Mouse (Mus musculus) limb, embryonic 10.5 days (tissue): ENCODE measurements at regions not wholly inside any gene's neighbourhood (a gene's known extent, or its start where the extent isn't known, plus 50 kb on each side); places are given as distances from the start of the nearest gene placed in this dataset.
A peak's percentile ranks its signal among the peaks of the same experiment; 100 is the strongest.

Experiments used
- DNase-seq: peaks from one replicate; pipeline ENCODE4 v3.0.0-alpha.2; 2017; ENCODE audit warnings: low spot score
- H3K27ac ChIP-seq: fragments of 300-500 bp; sonication (generic); 2 replicates; pipeline ENCODE4 v1.5.1; 2016; ENCODE audit warnings: mild to moderate bottlenecking
- H3K27me3 ChIP-seq: fragments of 300-500 bp; sonication (generic); 2 replicates; pipeline ENCODE4 v1.6.1; 2016; ENCODE audit warnings: low read depth, mild to moderate bottlenecking; ENCODE audit not compliant: poor library complexity, severe bottlenecking
- H3K36me3 ChIP-seq: fragments of 300-500 bp; sonication (generic); 2 replicates; pipeline ENCODE4 v1.6.1; 2016; ENCODE audit warnings: mild to moderate bottlenecking, moderate library complexity
- H3K4me1 ChIP-seq: fragments of 300-500 bp; sonication (generic); 2 replicates; pipeline ENCODE4 v1.6.1; 2016
- H3K4me3 ChIP-seq: fragments of 300-500 bp; sonication (generic); 2 replicates; pipeline ENCODE4 v1.5.1; 2016; ENCODE audit warnings: mild to moderate bottlenecking, moderate library complexity
- H3K9me3 ChIP-seq: fragments of 300-500 bp; sonication (generic); replicated peaks from 2 replicates; pipeline ENCODE4 v1.6.1; 2016; ENCODE audit warnings: mild to moderate bottlenecking
- WGBS: fragments of 180-500 bp; shearing (Covaris S2); methylation state at CpG from one replicate; pipeline ENCODE4 v1.1.7; 2016; 5-methylcytosine and 5-hydroxymethylcytosine counted together

DNA sequence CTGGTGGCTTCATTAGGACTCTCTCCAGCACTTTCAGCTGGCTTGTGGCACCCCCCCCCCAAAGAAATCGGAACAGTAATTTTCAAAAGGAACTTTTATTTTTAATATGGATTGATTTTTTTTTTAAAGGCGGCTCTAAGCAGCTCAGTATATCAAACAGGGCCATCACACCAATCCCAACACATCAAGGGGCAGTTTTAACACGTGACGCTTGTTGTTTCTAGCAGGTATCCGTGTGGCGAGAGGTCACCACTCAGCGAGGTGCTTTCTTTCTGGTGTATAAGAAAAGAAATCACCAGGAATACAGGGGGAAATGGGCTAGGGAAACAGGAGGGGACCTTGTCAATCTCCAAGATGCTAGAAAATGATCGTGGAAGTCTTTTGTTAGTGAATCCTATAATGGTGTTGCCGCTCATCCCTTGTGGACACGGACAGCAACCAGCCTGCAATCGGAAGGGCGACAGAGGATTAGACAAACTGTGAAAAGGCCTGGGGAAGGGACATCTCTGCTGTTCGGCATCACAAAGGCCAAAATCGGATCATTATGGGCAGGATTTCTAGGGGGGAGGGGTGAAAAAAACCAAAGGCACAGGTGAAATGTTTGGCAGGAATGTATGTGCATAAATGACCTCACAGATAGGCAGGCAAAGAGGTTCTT, 503.7 kb upstream of the Atp11b start:
- H3K4me3 ChIP-seq = no peak overlapping the region
- H3K27me3 ChIP-seq = no peaks in the 10 kb centered on the region
- no peak overlapping the region for H3K27ac ChIP-seq
- no peak for DNase-seq
- H3K9me3 ChIP-seq = no peaks in the 10 kb centered on the region
- H3K4me1 ChIP-seq = no peaks in the 10 kb centered on the region; the same call in 1 of the 2 replicates
- WGBS = 78% methylated on average over 14 of the region's 14 CpGs
- H3K36me3 ChIP-seq = no peaks in the 10 kb centered on the region

DNA sequence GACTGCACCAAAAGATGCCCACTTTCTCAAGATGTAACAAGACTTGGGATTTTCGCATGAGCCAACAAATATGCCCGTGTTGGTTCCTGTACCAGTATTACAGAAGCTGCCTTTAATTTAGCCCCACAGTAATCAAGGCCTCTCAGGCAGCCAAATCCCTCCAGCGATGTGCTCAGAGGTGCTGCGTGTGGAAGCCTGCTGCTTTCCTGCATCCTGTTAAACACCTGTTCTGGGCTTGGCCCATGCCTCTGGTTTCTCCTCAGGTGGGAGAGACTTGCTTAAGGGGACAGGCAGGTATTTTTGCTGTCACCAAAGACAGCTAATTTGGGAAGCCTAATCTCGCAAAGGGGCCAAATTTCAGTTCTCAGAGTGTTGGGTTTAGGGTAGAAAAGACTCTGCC, 500.0 kb upstream of the Atp11b start:
- no peaks in the 10 kb centered on the region for H3K36me3 ChIP-seq
- no peaks in the 10 kb centered on the region; the same call in 1 of the 2 replicates for H3K4me1 ChIP-seq
- H3K27ac ChIP-seq = no peak overlapping the region
- no peaks in the 10 kb centered on the region for H3K9me3 ChIP-seq
- DNase-seq = no peak
- H3K27me3 ChIP-seq = no peaks in the 10 kb centered on the region
- H3K4me3 ChIP-seq = no peak overlapping the region
- 65% methylated on average over 5 of the region's 5 CpGs for WGBS

GRCm38 (mm10) chr3:35260936-35261335, 493.0 kb upstream of the Atp11b start:
- Histone ChIP-seq H3K27ac (no peak overlapping the region), H3K4me3 (no peak overlapping the region), H3K27me3 (no peaks in the 10 kb centered on the region), H3K4me1 (no peaks in the 10 kb centered on the region), H3K36me3 (no peaks in the 10 kb centered on the region), H3K9me3 (no peaks in the 10 kb centered on the region)
- DNase-seq = no peak
- 88% methylated on average over 6 of the region's 6 CpGs for WGBS

- Histone ChIP-seq H3K4me3 (no peak overlapping the region), H3K9me3 (no peaks in the 10 kb centered on the region), H3K36me3 (no peaks in the 10 kb centered on the region), H3K27me3 (no peaks in the 10 kb centered on the region), H3K4me1 (0 out of 2 replicates have a peak, but pooled peaks cover 11% of the 10 kb centered on the region), H3K27ac (no peak overlapping the region)
- WGBS = 77% methylated on average over 4 of the region's 4 CpGs
- DNase-seq = no peak
Observed at GRCm38 (mm10) chr3:35268949-35269348, 485.0 kb upstream of the Atp11b start.

GRCm38 (mm10) chr3:35269977-35270880, 483.7 kb upstream of the Atp11b start:
- Histone ChIP-seq H3K27me3 (no peaks in the 10 kb centered on the region), H3K36me3 (no peaks in the 10 kb centered on the region), H3K4me3 (no peak overlapping the region), H3K9me3 (no peaks in the 10 kb centered on the region), H3K27ac (no peak overlapping the region), H3K4me1 (0 out of 2 replicates have a peak, but pooled peaks cover 11% of the 10 kb centered on the region)
- 65% methylated on average over 7 of the region's 7 CpGs for WGBS
- DNase-seq = no peak

DNA sequence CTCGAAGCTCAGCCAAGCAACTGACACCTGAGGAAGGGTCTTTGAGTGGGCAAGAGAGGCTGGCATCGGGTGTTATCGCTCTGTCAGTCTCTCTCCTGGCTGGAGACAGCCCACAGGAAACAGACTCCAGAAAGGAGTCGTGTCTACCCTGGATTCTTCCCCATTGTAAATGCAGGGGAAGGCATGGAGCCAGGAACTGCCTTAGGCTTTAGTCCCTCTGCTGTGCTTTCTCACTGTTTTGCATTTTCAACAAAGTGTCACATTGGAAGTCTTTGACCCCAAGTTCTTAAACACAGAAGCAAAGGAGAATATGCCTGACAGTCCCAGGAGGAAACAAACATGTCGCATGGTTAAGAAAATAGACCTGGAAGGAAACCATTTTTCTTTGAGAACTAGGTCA, 480.4 kb upstream of the Atp11b start:
- Histone ChIP-seq H3K4me3 (no peak overlapping the region), H3K36me3 (no peaks in the 10 kb centered on the region), H3K27me3 (no peaks in the 10 kb centered on the region), H3K4me1 (0 out of 2 replicates have a peak, but pooled peaks cover 7% of the 10 kb centered on the region), H3K9me3 (no peaks in the 10 kb centered on the region), H3K27ac (no peak overlapping the region; the same call in 1 of the 2 replicates)
- WGBS = 74% methylated on average over 5 of the region's 5 CpGs
- no peak for DNase-seq

DNA sequence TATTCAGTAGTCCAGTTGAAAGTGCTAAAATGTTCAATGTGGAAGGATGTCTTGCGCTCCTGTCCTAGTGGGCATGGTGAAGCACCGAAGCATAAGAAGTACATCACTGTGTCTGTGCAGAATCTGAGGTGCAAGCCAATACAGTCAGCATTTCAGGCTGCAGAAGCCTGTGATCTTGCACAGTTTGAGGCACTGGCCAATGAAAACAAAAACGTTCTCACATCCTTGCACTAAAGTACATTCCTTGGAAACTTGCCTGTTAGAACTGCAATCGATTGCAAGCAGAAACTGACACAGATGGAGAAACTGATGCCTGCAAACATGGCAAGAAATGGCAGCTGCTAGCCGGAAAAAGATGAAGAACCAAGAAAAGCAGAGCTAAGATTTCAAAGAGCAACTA, 472.9 kb upstream of the Atp11b start:
- no peak for DNase-seq
- Histone ChIP-seq H3K27ac (no peak overlapping the region), H3K4me1 (no peaks in the 10 kb centered on the region), H3K27me3 (no peaks in the 10 kb centered on the region), H3K9me3 (no peaks in the 10 kb centered on the region), H3K36me3 (no peaks in the 10 kb centered on the region), H3K4me3 (no peak overlapping the region)
- WGBS = 81% methylated on average over 5 of the region's 5 CpGs

- H3K27ac ChIP-seq = no peak overlapping the region
- H3K36me3 ChIP-seq = no peaks in the 10 kb centered on the region
- 94% methylated on average over 2 of the region's 2 CpGs for WGBS
- H3K9me3 ChIP-seq = no peaks in the 10 kb centered on the region
- DNase-seq = no peak
- no peak overlapping the region for H3K4me3 ChIP-seq
- H3K4me1 ChIP-seq = no peaks in the 10 kb centered on the region
- H3K27me3 ChIP-seq = no peaks in the 10 kb centered on the region
Observed at GRCm38 (mm10) chr3:35282106-35282505, 471.8 kb upstream of the Atp11b start.

- Histone ChIP-seq H3K36me3 (no peaks in the 10 kb centered on the region), H3K9me3 (no peaks in the 10 kb centered on the region), H3K4me3 (no peak overlapping the region), H3K4me1 (no peaks in the 10 kb centered on the region), H3K27ac (no peak overlapping the region), H3K27me3 (no peaks in the 10 kb centered on the region)
- WGBS = 92% methylated on average over 1 of the region's 1 CpGs
- DNase-seq = no peak
Observed at GRCm38 (mm10) chr3:35294771-35295170, 459.1 kb upstream of the Atp11b start.

GRCm38 (mm10) chr3:35295746-35296145, 458.2 kb upstream of the Atp11b start:
- no peak overlapping the region for H3K4me3 ChIP-seq
- no peak for DNase-seq
- H3K27ac ChIP-seq = no peak overlapping the region
- no peaks in the 10 kb centered on the region for H3K36me3 ChIP-seq
- H3K27me3 ChIP-seq = no peaks in the 10 kb centered on the region
- whole genome bisulfite sequencing = 52% methylated on average over 4 of the region's 4 CpGs
- H3K9me3 ChIP-seq = no peaks in the 10 kb centered on the region
- H3K4me1 ChIP-seq = no peaks in the 10 kb centered on the region

GRCm38 (mm10) chr3:35299036-35299435, 454.9 kb upstream of the Atp11b start:
- no peak overlapping the region for H3K27ac ChIP-seq
- no peaks in the 10 kb centered on the region for H3K27me3 ChIP-seq
- no peak for DNase-seq
- H3K36me3 ChIP-seq = no peaks in the 10 kb centered on the region
- H3K4me3 ChIP-seq = no peak overlapping the region
- H3K4me1 ChIP-seq = no peaks in the 10 kb centered on the region
- no peaks in the 10 kb centered on the region for H3K9me3 ChIP-seq

DNA sequence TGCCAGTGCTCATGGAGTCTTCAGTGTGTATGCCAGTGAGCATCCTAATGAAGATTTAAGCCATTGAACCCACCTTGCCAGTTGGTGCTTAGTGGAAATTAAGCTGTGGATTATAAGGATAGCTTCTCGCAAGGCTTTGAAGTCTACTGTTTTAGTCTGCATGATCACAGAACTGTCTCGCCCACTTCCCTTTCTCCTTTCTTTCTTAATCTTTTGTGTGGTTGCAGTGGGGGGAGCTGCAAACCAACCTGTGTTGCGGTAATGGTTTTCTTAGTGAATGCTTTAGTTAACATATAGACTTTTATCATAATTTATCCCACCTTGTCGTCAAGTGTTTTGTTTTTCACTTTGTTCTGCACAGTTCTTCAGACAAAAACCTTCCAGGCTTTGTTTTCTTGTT, 447.9 kb upstream of the Atp11b start:
- H3K4me3 ChIP-seq = no peak overlapping the region
- WGBS = 97% methylated on average over 4 of the region's 4 CpGs
- no peaks in the 10 kb centered on the region for H3K27me3 ChIP-seq
- no peaks in the 10 kb centered on the region for H3K4me1 ChIP-seq
- no peak overlapping the region for H3K27ac ChIP-seq
- no peak for DNase-seq
- H3K9me3 ChIP-seq = no peaks in the 10 kb centered on the region
- H3K36me3 ChIP-seq = no peaks in the 10 kb centered on the region

GRCm38 (mm10) chr3:35314177-35314576, 439.7 kb upstream of the Atp11b start:
- DNase-seq = no peak
- Histone ChIP-seq H3K36me3 (no peaks in the 10 kb centered on the region), H3K27ac (peak overlapping the region; percentile 42; the same call in 1 of the 2 replicates), H3K4me3 (no peak overlapping the region), H3K9me3 (no peaks in the 10 kb centered on the region), H3K4me1 (peaks cover 16% of the 10 kb centered on the region; the same call in 1 of the 2 replicates), H3K27me3 (no peaks in the 10 kb centered on the region)
- 71% methylated on average over 10 of the region's 10 CpGs for whole genome bisulfite sequencing
